Mouse (Mus musculus): ENCODE results near the gene Ncln. TPM values are rescaled to one million over a fixed set of nuclear protein-coding genes. Genes with fewer than 3 reads are reported as not detected.

Gene Ncln
- polyA plus RNA-seq, 1 experiment from 2014 or later: 44.5 TPM

- Histone ChIP-seq H3K9me3 (ENCODE audit: control insufficient read depth, low read length) (no peaks in the 10 kb centered on the region), H3K27ac (ENCODE audit: low read depth, low read length) (peak overlapping the region; percentile 44), H3K4me3 (ENCODE audit: low read depth, low read length) (no peak overlapping the region), H3K9ac (ENCODE audit: low read length) (no peak overlapping the region), H3K36me3 (ENCODE audit: control insufficient read depth, insufficient read depth, low read length) (peaks cover 12% of the 10 kb centered on the region), H3K4me2 (no peak overlapping the region), H3K4me1 (ENCODE audit: control insufficient read depth, insufficient read depth, low read length) (peaks cover 18% of the 10 kb centered on the region), H3K27me3 (ENCODE audit: control insufficient read depth, insufficient read depth, low read length) (peaks cover 10% of the 10 kb centered on the region)
- DNase-seq (ENCODE audit: low spot score, missing footprints): no peak
- no peak for ATAC-seq (ENCODE audit: low FRiP score)
- WGBS: 43% methylated on average over 2 of the region's 2 CpGs
Observed at GRCm38 (mm10) chr10:81485060-81485449, 11.1 kb downstream of the Ncln start.

GRCm38 (mm10) chr10:81484441-81485059, 11.6 kb downstream of the Ncln start:
- WGBS: 56% methylated on average over 6 of the region's 6 CpGs
- peak; percentile 87 for DNase-seq (ENCODE audit: low spot score, missing footprints)

GRCm38 (mm10) chr10:81483983-81484382, 12.2 kb downstream of the Ncln start:
- WGBS: 23% methylated on average over 9 of the region's 9 CpGs
- Histone ChIP-seq H3K36me3 (ENCODE audit: control insufficient read depth, insufficient read depth, low read length) (peaks cover 8% of the 10 kb centered on the region), H3K27me3 (ENCODE audit: control insufficient read depth, insufficient read depth, low read length) (peaks cover 10% of the 10 kb centered on the region), H3K4me2 (no peak overlapping the region), H3K9ac (ENCODE audit: low read length) (no peak overlapping the region), H3K27ac (ENCODE audit: low read depth, low read length) (peak overlapping the region; percentile 44; the same call in 1 of the 2 replicates), H3K9me3 (ENCODE audit: control insufficient read depth, low read length) (no peaks in the 10 kb centered on the region), H3K4me1 (ENCODE audit: control insufficient read depth, insufficient read depth, low read length) (peaks cover 18% of the 10 kb centered on the region), H3K4me3 (ENCODE audit: low read depth, low read length) (no peak overlapping the region)
- DNase-seq (ENCODE audit: low spot score, missing footprints) (no peak), ATAC-seq (ENCODE audit: low FRiP score) (no peak)

More at GRCm38 (mm10) chr10:81484441-81485059, 11.6 kb downstream of the Ncln start:
- Histone ChIP-seq H3K4me1 (ENCODE audit: control insufficient read depth, insufficient read depth, low read length) (peaks cover 18% of the 10 kb centered on the region), H3K9me3 (ENCODE audit: control insufficient read depth, low read length) (no peaks in the 10 kb centered on the region), H3K36me3 (ENCODE audit: control insufficient read depth, insufficient read depth, low read length) (peaks cover 11% of the 10 kb centered on the region), H3K4me2 (no peak overlapping the region), H3K27me3 (ENCODE audit: control insufficient read depth, insufficient read depth, low read length) (peaks cover 10% of the 10 kb centered on the region), H3K27ac (ENCODE audit: low read depth, low read length) (peak overlapping the region; percentile 44), H3K9ac (ENCODE audit: low read length) (no peak overlapping the region), H3K4me3 (ENCODE audit: low read depth, low read length) (no peak overlapping the region)
- ATAC-seq (ENCODE audit: low FRiP score): peak; percentile 51

GRCm38 (mm10) chr10:81482533-81482889, 13.7 kb downstream of the Ncln start, which contains the start of gene Celf5:
Celf5 (minus strand) TSS chr10:81482709.
- DNase-seq (ENCODE audit: low spot score, missing footprints): peak; percentile 99
- Histone ChIP-seq H3K9ac (ENCODE audit: low read length) (peak within 1 kb of the TSS; percentile 69), H3K4me2 (peak within 1 kb of the TSS; percentile 65), H3K36me3 (ENCODE audit: control insufficient read depth, insufficient read depth, low read length) (peaks cover 3% of the 10 kb centered on the region; the same call in 1 of the 2 replicates), H3K27ac (ENCODE audit: low read depth, low read length) (no peak within 1 kb of the TSS), H3K4me3 (ENCODE audit: low read depth, low read length) (peak within 1 kb of the TSS; percentile 49), H3K9me3 (ENCODE audit: control insufficient read depth, low read length) (no peaks in the 10 kb centered on the region), H3K4me1 (ENCODE audit: control insufficient read depth, insufficient read depth, low read length) (peaks cover 18% of the 10 kb centered on the region), H3K27me3 (ENCODE audit: control insufficient read depth, insufficient read depth, low read length) (peaks cover 10% of the 10 kb centered on the region)
- peak; percentile 64 for ATAC-seq (ENCODE audit: low FRiP score)
- 0% methylated on average over 36 of the region's 36 CpGs for WGBS

- Histone ChIP-seq H3K36me3 (ENCODE audit: control insufficient read depth, insufficient read depth, low read length) (peaks cover 3% of the 10 kb centered on the region; the same call in 1 of the 2 replicates), H3K4me1 (ENCODE audit: control insufficient read depth, insufficient read depth, low read length) (peaks cover 20% of the 10 kb centered on the region), H3K9ac (ENCODE audit: low read length) (peak overlapping the region; percentile 69), H3K4me3 (ENCODE audit: low read depth, low read length) (peak overlapping the region; percentile 49), H3K27me3 (ENCODE audit: control insufficient read depth, insufficient read depth, low read length) (peaks cover 15% of the 10 kb centered on the region), H3K9me3 (ENCODE audit: control insufficient read depth, low read length) (no peaks in the 10 kb centered on the region), H3K27ac (ENCODE audit: low read depth, low read length) (no peak overlapping the region), H3K4me2 (peak overlapping the region; percentile 65)
- DNase-seq (ENCODE audit: low spot score, missing footprints) (no peak), ATAC-seq (ENCODE audit: low FRiP score) (peak; percentile 25; the same call in 1 of the 2 replicates)
- WGBS: 4% methylated on average over 34 of the region's 35 CpGs
Observed at GRCm38 (mm10) chr10:81481605-81482532, 14.3 kb downstream of the Ncln start.

- 83% methylated on average over 10 of the region's 10 CpGs for WGBS
- H3K4me1 ChIP-seq (ENCODE audit: control insufficient read depth, insufficient read depth, low read length): peaks cover 26% of the 10 kb centered on the region
Observed at GRCm38 (mm10) chr10:81474461-81474860, 21.7 kb downstream of the Ncln start.

GRCm38 (mm10) chr10:81473003-81473451, 23.2 kb downstream of the Ncln start:
- H3K36me3 ChIP-seq (ENCODE audit: control insufficient read depth, insufficient read depth, low read length): no peaks in the 10 kb centered on the region
- H3K27me3 ChIP-seq (ENCODE audit: control insufficient read depth, insufficient read depth, low read length): peaks cover 23% of the 10 kb centered on the region
- peak overlapping the region; percentile 56 for H3K9ac ChIP-seq (ENCODE audit: low read length)
- DNase-seq (ENCODE audit: low spot score, missing footprints): peak; percentile 94
- peak overlapping the region; percentile 44 for H3K27ac ChIP-seq (ENCODE audit: low read depth, low read length)
- peak overlapping the region; percentile 67 for H3K4me2 ChIP-seq
- 1% methylated on average over 22 of the region's 22 CpGs for WGBS
- ATAC-seq (ENCODE audit: low FRiP score): peak; percentile 82
- H3K4me3 ChIP-seq (ENCODE audit: low read depth, low read length): peak overlapping the region; percentile 32
- peaks cover 26% of the 10 kb centered on the region for H3K4me1 ChIP-seq (ENCODE audit: control insufficient read depth, insufficient read depth, low read length)
- no peaks in the 10 kb centered on the region for H3K9me3 ChIP-seq (ENCODE audit: control insufficient read depth, low read length)

More at GRCm38 (mm10) chr10:81474461-81474860, 21.7 kb downstream of the Ncln start:
- ATAC-seq (ENCODE audit: low FRiP score) (no peak), DNase-seq (ENCODE audit: low spot score, missing footprints) (no peak)
- Histone ChIP-seq H3K9me3 (ENCODE audit: control insufficient read depth, low read length) (no peaks in the 10 kb centered on the region), H3K27me3 (ENCODE audit: control insufficient read depth, insufficient read depth, low read length) (peaks cover 23% of the 10 kb centered on the region), H3K36me3 (ENCODE audit: control insufficient read depth, insufficient read depth, low read length) (no peaks in the 10 kb centered on the region), H3K27ac (ENCODE audit: low read depth, low read length) (no peak overlapping the region), H3K4me3 (ENCODE audit: low read depth, low read length) (no peak overlapping the region), H3K9ac (ENCODE audit: low read length) (no peak overlapping the region), H3K4me2 (no peak overlapping the region)

- Histone ChIP-seq H3K9me3 (ENCODE audit: control insufficient read depth, low read length) (no peaks in the 10 kb centered on the region), H3K4me3 (ENCODE audit: low read depth, low read length) (peak overlapping the region; percentile 32), H3K27ac (ENCODE audit: low read depth, low read length) (no peak overlapping the region; the same call in 1 of the 2 replicates), H3K27me3 (ENCODE audit: control insufficient read depth, insufficient read depth, low read length) (peaks cover 23% of the 10 kb centered on the region), H3K36me3 (ENCODE audit: control insufficient read depth, insufficient read depth, low read length) (no peaks in the 10 kb centered on the region), H3K9ac (ENCODE audit: low read length) (peak overlapping the region; percentile 56), H3K4me2 (peak overlapping the region; percentile 67), H3K4me1 (ENCODE audit: control insufficient read depth, insufficient read depth, low read length) (peaks cover 26% of the 10 kb centered on the region)
- 3% methylated on average over 17 of the region's 18 CpGs for WGBS
- peak; percentile 69 for ATAC-seq (ENCODE audit: low FRiP score)
- DNase-seq (ENCODE audit: low spot score, missing footprints): no peak
Observed at GRCm38 (mm10) chr10:81472403-81473002, 23.7 kb downstream of the Ncln start.
